Mouse (Mus musculus) frontal cortex, postnatal 10 days (tissue): Measurements from ENCODE around the gene Dnm3.
A peak's percentile ranks its signal among the peaks of the same experiment; 100 is the strongest.

ENCODE experiments used
- DNase-seq, 2 experiments: peaks; one replicate each; pipeline ENCODE4 v3.0.0; 2022; ENCODE audit warnings: low spot score in 2 of 2, mixed read lengths in 1 of 2

The Dnm3 gene

DNA sequence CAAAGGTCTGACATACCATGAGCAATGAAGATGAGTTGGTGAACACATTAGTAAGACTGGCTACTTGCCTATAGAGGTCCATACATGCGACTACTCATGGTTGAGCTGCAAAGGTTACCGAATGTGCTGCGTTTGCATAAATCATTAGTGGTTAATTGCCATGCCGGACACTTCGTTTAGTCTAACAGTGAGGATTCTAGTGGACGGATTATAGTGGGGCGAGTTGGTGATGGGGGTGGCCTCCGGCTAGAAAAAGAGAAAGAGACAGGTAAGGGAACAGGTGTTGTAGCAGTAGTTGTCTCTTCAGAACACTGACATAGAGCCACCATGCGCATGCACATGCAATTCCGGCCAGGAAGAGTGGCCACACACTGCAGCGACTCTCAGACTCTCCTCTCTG is 486.0 kb downstream of the Dnm3 start:
- no peak for DNase-seq

- no peak for DNase-seq
Observed at GRCm38 (mm10) chr1:161990684-161991578, 486.9 kb downstream of the Dnm3 start.

GRCm38 (mm10) chr1:161983979-161984566 is 493.8 kb downstream of the Dnm3 start:
- DNase-seq, result no peak

DNA sequence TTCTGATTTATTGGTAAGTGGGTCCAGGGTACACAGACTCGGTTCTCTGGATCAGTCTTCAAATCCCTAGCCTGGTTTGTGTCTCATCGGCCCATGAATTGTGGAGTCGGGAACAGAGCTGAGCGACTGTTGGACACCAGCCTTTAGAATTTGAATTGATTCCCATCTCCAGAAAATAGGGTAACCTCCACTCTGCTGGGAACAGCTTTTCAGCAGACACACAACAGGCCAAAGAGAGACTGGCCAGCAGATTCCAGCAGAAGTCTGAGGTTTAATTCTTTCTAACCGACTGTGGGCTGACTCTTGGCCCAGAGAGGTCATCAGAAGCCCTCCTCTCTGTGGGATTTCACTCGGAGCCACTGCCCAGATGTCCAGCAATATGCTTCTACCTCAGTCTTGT is 494.4 kb downstream of the Dnm3 start:
- DNase-seq, result no peak

- DNase-seq, result no peak
Observed at GRCm38 (mm10) chr1:161980626-161981298, 497.1 kb downstream of the Dnm3 start.

GRCm38 (mm10) chr1:161980046-161980445 is 497.8 kb downstream of the Dnm3 start:
- no peak for DNase-seq

DNA sequence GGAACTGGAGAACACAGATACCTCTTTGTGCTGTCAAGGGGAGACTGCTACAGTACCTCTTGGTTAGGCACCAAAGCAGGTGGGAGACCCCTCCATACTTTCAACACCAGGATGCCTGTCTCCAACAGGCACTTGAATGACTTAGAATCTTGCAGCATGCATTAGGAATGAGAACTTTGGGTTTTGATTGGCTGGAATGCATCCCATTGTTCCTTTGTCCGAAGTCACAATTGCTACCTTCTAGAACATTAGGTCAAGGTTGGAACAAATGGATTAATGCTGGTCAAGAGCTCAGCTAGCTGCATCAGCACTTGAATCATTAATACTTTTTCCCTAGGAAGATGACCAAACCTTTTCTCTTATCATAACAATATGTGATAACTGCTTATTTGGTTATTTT is 498.3 kb downstream of the Dnm3 start, which contains the start of gene 4930558K02Rik:
TSS of gene 4930558K02Rik (minus strand) at position 101 of the 400 bp plus-strand sequence.
- no peak for DNase-seq

- DNase-seq, result no peak
Observed at GRCm38 (mm10) chr1:161978173-161978700, 499.6 kb downstream of the Dnm3 start.

DNA sequence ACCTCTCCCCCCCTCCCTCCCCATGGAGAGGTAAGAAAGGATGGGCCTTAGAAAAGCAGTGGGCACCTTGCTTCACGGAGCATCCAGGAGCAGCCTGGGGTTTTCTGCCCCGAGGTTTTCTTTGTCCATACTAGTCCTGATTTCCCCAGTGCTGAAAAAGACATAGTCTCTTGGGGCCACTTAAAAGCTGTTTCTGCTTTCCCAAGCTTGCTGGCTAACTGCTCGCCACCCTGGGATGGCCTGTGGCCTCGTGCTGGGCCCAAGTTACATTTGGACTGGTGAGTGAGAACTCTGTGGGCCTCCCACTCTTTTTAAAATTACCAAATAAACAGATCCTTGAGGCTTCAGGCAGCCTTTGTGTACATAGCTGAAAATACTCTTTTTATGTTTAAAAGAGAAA is 500.5 kb downstream of the Dnm3 start:
- DNase-seq, result no peak

DNA sequence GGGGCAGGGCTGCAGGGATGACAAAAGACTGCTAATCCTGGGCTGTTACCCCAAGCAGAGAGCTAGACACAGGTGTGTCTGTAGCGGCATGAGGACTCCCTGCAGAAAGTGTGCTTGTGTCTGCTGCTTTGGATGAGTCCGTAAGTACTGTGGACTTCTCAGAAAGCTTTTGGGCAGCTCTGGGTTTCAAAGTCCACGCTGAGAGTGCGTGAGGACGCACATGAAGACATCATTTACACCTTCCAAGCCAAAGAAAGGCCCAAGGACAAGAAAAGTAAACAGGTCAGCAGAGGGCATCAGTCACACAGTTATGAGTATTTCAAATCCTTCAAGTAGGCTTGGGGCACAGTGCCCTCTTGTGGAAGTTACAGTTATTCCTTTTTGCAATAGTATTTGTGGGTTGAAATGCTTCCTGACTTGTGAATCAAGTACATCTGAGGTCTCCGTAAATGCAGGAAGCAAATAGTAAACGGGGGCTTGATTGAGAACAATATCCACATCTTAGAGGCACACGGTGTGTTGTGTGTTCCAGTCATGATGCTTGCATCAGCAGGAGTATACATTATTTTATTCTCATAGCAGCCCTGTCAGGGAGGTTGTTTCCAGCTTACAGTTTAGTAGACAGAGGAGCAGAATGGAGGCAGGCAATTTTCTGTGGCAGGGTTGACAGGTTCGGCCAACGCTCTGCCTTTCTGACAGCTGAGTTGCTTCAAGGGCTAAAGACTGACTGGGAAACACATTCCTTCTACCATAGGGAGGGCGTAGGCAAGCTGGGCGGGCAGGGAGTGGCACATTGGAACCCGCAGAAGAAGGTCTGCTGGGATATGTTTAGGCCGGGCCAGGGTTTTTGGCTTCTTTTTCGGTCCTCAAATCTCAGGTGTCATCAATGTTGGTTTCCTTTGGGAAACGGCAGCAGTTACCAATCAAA is 501.3 kb downstream of the Dnm3 start:
- peak; percentile 46 to 71 for DNase-seq

DNA sequence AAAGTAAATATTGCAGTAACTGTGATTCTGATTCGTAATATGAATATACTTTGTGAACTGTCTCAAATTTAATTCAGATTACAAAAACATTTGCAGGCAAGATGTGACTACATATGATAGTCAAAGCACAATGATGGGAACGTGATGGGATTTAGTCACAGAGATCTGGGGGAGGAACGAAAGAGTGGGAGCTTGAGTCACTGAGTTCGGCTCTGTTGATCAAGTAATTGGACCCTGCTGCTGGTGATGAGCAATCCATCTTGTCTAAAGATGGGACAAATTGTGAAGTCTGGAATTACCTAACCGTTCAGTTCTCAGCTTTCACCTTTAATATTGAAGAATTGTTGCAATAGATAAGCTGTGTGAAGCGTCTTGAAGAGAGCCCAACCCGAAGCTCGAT is 505.6 kb downstream of the Dnm3 start:
- DNase-seq, result no peak

DNA sequence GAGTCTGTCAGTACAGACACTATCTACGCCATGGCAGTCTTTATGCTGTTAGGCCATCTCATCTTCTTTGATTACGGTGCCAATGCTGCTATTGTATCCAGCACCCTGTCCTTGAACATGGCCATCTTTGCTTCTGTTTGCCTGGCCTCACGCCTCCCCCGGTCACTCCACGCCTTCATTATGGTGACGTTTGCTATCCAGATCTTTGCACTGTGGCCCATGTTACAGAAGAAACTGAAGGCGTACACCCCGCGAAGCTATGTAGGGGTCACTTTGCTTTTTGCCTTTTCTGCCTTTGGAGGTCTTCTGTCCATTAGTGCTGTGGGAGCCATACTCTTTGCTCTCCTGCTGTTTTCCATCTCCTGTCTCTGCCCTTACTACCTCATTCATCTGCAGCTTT is 507.0 kb downstream of the Dnm3 start:
- no peak for DNase-seq

DNA sequence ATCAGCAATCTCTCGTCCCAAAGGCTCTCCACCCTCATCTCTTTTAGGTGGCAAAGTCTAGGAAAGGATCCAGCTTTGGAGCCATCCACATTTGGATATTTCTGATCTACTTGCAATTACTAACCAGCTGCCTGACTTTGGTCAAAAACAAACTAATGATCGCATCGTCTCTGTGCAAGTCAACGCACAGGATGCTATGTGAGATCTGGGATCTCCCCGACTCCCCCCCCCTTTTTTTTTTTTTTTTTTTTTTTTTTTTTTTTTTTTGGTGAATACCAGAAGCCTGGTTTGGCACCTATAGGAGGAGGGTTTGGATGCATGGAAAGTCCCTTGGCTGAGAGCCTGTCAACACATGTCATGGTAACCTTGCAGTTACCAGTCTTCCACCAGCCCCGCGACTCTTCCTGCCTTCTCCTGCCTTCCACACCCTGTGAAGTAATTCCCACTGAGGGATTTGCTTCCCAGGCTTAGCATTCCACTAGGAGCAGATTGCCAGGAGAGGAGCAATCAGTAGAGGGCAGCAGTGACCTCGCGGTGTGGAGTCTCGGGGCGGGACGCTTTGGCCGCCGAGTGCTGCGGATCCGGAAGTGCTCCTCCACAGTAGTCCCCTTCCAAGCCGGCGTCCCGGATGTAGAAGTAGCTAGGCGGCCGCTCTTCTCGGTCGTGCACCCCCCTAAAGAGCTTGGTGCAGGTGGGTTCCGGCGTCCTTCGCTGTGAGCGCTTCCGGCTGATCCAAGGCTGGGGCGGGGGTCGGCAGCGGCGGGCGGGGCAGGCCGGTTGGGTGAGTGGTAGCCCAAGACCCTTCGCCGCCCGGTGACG is 509.0 kb downstream of the Dnm3 start, which contains the start of gene Pigc:
TSS of gene Pigc (plus strand) at position 598 of the 819 bp plus-strand sequence.
- DNase-seq, result peak; percentile 92 to 93

DNA sequence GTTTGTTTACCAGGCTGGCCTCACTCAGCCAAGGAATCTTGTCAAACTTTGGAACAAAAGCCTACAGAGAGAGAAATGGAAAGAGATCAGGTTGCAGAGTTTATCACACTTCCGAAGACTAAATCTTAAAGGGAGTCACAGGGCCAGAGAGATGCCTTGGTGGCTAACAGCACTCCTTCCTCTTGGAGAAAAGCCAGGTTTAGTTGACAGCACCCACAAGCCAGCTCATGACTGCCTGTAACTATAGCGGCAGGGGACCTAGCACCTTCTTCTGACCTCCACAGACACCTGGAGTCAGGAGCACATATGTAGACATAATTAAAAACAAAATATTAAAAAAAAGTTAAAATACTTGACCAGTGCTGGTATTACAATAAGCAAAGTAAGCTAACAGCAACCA is 509.9 kb downstream of the Dnm3 start:
- DNase-seq, result no peak

DNA sequence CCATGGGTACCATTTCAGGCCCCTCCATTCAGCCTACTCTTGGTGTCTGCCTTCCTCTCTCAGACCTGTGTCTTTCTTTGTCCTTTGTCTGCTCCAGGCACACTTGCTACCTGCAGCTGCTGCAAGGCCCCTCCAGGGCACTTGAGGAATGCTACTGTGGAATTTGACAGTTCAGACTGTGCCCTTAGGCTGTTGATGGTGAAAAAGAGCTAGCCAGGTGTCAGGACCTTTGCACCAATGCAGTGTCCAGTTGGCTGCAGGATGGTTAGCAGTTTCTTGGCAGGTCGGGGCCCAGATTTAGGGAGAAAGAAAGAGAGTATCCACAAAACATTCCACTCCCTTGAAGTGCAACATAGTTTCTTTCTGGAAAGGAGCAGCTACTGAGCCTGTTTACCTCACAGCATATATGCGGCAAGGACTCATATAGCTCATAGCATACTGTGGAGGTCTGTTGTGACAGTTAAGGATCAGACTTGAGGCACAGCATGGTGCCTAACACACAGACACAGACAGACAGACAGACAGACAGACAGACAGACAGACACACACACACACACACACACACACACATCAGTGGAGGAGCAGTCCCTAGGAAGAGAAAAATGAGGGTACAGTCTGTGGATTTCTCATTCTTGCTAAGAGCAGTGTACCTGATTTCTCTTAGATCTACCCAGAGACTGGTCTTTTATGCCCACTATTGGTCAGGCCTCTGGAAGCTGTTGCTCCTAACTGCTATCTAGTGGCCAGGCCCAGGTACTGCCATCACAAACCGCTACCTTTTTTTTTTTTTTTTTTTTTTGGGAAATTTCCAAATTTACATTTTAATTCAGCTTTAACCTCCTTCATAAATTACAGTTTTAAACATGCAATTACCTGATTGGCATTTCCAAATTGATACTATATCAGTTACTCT is 515.1 kb downstream of the Dnm3 start:
- DNase-seq, result no peak

- DNase-seq, result no peak
Observed at GRCm38 (mm10) chr1:161957964-161958950, 519.6 kb downstream of the Dnm3 start.

DNA sequence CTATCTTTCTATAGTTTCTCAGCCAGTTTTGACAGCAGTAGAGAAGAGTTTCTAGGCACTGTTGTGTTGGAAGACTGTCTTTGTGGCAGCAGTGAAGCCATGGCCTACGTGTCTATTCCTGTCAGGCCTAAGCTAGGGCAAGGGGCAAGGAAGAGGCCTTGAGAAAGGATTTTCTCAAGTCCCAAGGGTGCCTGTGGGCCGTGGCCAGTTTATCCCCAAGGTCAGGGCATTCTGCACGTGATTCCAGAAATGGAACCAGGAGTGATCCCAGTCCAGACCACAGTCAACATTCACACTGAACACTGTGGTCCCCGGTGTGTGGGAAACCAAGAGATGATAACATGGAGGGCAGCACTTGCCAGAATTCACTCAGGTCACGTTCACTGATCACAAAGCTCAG is 522.0 kb downstream of the Dnm3 start:
- no peak for DNase-seq

DNA sequence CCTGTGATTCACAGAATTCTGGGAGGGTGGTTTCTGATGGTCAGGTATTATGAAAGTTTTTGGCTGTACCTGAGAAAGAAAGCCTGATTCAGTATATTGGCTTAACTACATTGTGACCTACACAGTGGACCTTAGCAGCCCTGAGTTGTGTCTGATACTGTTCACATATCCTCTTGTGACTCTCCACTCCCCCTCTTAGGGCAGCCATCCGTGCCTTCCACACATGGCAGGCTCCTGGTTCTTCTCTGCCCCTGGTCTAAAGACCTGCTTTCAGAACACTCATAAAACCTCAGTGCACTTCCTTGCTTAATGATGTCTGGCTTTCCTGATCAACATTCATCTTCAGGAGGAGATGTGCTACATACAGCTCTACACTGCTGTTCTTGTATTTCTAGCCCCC is 525.2 kb downstream of the Dnm3 start:
- DNase-seq, result no peak
